Mouse (Mus musculus): ENCODE results near the gene Aoah. TPM values are rescaled to one million over a fixed set of nuclear protein-coding genes. Genes with fewer than 3 reads are reported as not detected.
A peak's percentile ranks its signal among the peaks of the same experiment; 100 is the strongest.

Gene Aoah
- polyA plus RNA-seq, 1 experiment from 2014 or later: 0.59 TPM

- H3K9me3 ChIP-seq: no peaks in the 10 kb centered on the region
- 54% methylated on average over 2 of the region's 2 CpGs for WGBS
Observed at GRCm38 (mm10) chr13:20820712-20821328, 26.9 kb downstream of the Aoah start.

GRCm38 (mm10) chr13:20828728-20829127 is 34.8 kb downstream of the Aoah start:
- H3K4me3 ChIP-seq: no peak overlapping the region

More at GRCm38 (mm10) chr13:20820712-20821328, 26.9 kb downstream of the Aoah start:
- Histone ChIP-seq H3K27ac (no peak overlapping the region), H3K4me2 (replicated peaks) (no peak overlapping the region), H3K9ac (no peak overlapping the region), H3K27me3 (no peaks in the 10 kb centered on the region), H3K4me3 (no peak overlapping the region), H3K4me1 (no peaks in the 10 kb centered on the region), H3K36me3 (no peaks in the 10 kb centered on the region)
- no peak for ATAC-seq (ENCODE audit: low FRiP score, low read depth)

GRCm38 (mm10) chr13:20829181-20829900 is 35.4 kb downstream of the Aoah start:
- H3K4me2 ChIP-seq (replicated peaks): no peak overlapping the region
- H3K9ac ChIP-seq: no peak overlapping the region
- H3K9me3 ChIP-seq: no peaks in the 10 kb centered on the region
- no peaks in the 10 kb centered on the region for H3K36me3 ChIP-seq
- no peak overlapping the region for H3K27ac ChIP-seq
- H3K27me3 ChIP-seq: no peaks in the 10 kb centered on the region
- WGBS: 89% methylated on average over 9 of the region's 9 CpGs
- ATAC-seq (ENCODE audit: low FRiP score, low read depth): no peak
- no peaks in the 10 kb centered on the region for H3K4me1 ChIP-seq
- H3K4me3 ChIP-seq: no peak overlapping the region

More at GRCm38 (mm10) chr13:20828728-20829127, 34.8 kb downstream of the Aoah start:
- WGBS: 82% methylated on average over 2 of the region's 2 CpGs
- Histone ChIP-seq H3K9ac (no peak overlapping the region), H3K4me2 (replicated peaks) (no peak overlapping the region), H3K36me3 (no peaks in the 10 kb centered on the region), H3K27me3 (no peaks in the 10 kb centered on the region), H3K9me3 (no peaks in the 10 kb centered on the region), H3K27ac (no peak overlapping the region), H3K4me1 (no peaks in the 10 kb centered on the region)
- no peak for ATAC-seq (ENCODE audit: low FRiP score, low read depth)

GRCm38 (mm10) chr13:20855893-20856292 is 62.0 kb downstream of the Aoah start:
- Histone ChIP-seq H3K36me3 (no peaks in the 10 kb centered on the region), H3K4me1 (no peaks in the 10 kb centered on the region), H3K4me2 (replicated peaks) (no peak overlapping the region), H3K4me3 (no peak overlapping the region), H3K9ac (no peak overlapping the region), H3K27me3 (no peaks in the 10 kb centered on the region), H3K9me3 (no peaks in the 10 kb centered on the region), H3K27ac (no peak overlapping the region)
- ATAC-seq (ENCODE audit: low FRiP score, low read depth): no peak
- 49% methylated on average over 3 of the region's 3 CpGs for WGBS

GRCm38 (mm10) chr13:20899372-20899771 is 105.5 kb downstream of the Aoah start:
- Histone ChIP-seq H3K4me1 (no peaks in the 10 kb centered on the region), H3K27ac (no peak overlapping the region), H3K9me3 (no peaks in the 10 kb centered on the region), H3K36me3 (no peaks in the 10 kb centered on the region), H3K4me3 (no peak overlapping the region), H3K9ac (no peak overlapping the region), H3K4me2 (replicated peaks) (no peak overlapping the region), H3K27me3 (no peaks in the 10 kb centered on the region)
- 50% methylated on average over 1 of the region's 1 CpGs for WGBS
- ATAC-seq (ENCODE audit: low FRiP score, low read depth): no peak

- ATAC-seq (ENCODE audit: low FRiP score, low read depth): no peak
- no peak overlapping the region for H3K27ac ChIP-seq
- no peaks in the 10 kb centered on the region for H3K4me1 ChIP-seq
- H3K36me3 ChIP-seq: no peaks in the 10 kb centered on the region
- WGBS: 62% methylated on average over 8 of the region's 8 CpGs
- H3K9me3 ChIP-seq: no peaks in the 10 kb centered on the region
- no peak overlapping the region for H3K4me2 ChIP-seq (replicated peaks)
- H3K27me3 ChIP-seq: no peaks in the 10 kb centered on the region
- H3K9ac ChIP-seq: no peak overlapping the region
- no peak overlapping the region for H3K4me3 ChIP-seq
Observed at GRCm38 (mm10) chr13:20900396-20900971, 106.6 kb downstream of the Aoah start.

- no peak for ATAC-seq (ENCODE audit: low FRiP score, low read depth)
- no peak overlapping the region for H3K4me3 ChIP-seq
- 16% methylated on average over 2 of the region's 2 CpGs for WGBS
Observed at GRCm38 (mm10) chr13:20900972-20901457, 107.1 kb downstream of the Aoah start.

GRCm38 (mm10) chr13:20901634-20902135 is 107.8 kb downstream of the Aoah start:
- Histone ChIP-seq H3K9ac (no peak overlapping the region), H3K4me2 (replicated peaks) (no peak overlapping the region), H3K9me3 (no peaks in the 10 kb centered on the region), H3K36me3 (no peaks in the 10 kb centered on the region), H3K27ac (no peak overlapping the region), H3K27me3 (no peaks in the 10 kb centered on the region), H3K4me3 (no peak overlapping the region), H3K4me1 (no peaks in the 10 kb centered on the region)
- 50% methylated on average over 3 of the region's 3 CpGs for WGBS
- no peak for ATAC-seq (ENCODE audit: low FRiP score, low read depth)

More at GRCm38 (mm10) chr13:20900972-20901457, 107.1 kb downstream of the Aoah start:
- Histone ChIP-seq H3K4me1 (no peaks in the 10 kb centered on the region), H3K27ac (no peak overlapping the region), H3K4me2 (replicated peaks) (no peak overlapping the region), H3K27me3 (no peaks in the 10 kb centered on the region), H3K9ac (no peak overlapping the region), H3K9me3 (no peaks in the 10 kb centered on the region), H3K36me3 (no peaks in the 10 kb centered on the region)

- no peaks in the 10 kb centered on the region for H3K36me3 ChIP-seq
- H3K27me3 ChIP-seq: no peaks in the 10 kb centered on the region
- ATAC-seq (ENCODE audit: low FRiP score, low read depth): no peak
- H3K4me2 ChIP-seq (replicated peaks): no peak overlapping the region
- H3K9me3 ChIP-seq: no peaks in the 10 kb centered on the region
- no peak overlapping the region for H3K27ac ChIP-seq
- no peaks in the 10 kb centered on the region for H3K4me1 ChIP-seq
- H3K9ac ChIP-seq: no peak overlapping the region
- no peak overlapping the region for H3K4me3 ChIP-seq
- 70% methylated on average over 4 of the region's 4 CpGs for WGBS
Observed at GRCm38 (mm10) chr13:20904118-20904517, 110.2 kb downstream of the Aoah start.

GRCm38 (mm10) chr13:20905195-20905594 is 111.3 kb downstream of the Aoah start:
- Histone ChIP-seq H3K27me3 (no peaks in the 10 kb centered on the region), H3K9me3 (no peaks in the 10 kb centered on the region), H3K4me3 (no peak overlapping the region), H3K4me1 (no peaks in the 10 kb centered on the region), H3K27ac (no peak overlapping the region), H3K9ac (no peak overlapping the region), H3K4me2 (replicated peaks) (no peak overlapping the region), H3K36me3 (no peaks in the 10 kb centered on the region)
- no peak for ATAC-seq (ENCODE audit: low FRiP score, low read depth)
- WGBS: 72% methylated on average over 2 of the region's 2 CpGs

GRCm38 (mm10) chr13:20916698-20917511 is 123.0 kb downstream of the Aoah start:
- ATAC-seq (ENCODE audit: low FRiP score, low read depth): peak; percentile 75
- WGBS: 52% methylated on average over 10 of the region's 10 CpGs

More at GRCm38 (mm10) chr13:20916698-20917511, 123.0 kb downstream of the Aoah start:
- no peak overlapping the region for H3K4me3 ChIP-seq
- H3K9me3 ChIP-seq: no peaks in the 10 kb centered on the region
- H3K27ac ChIP-seq: no peak overlapping the region
- no peak overlapping the region for H3K9ac ChIP-seq
- no peaks in the 10 kb centered on the region for H3K4me1 ChIP-seq
- H3K36me3 ChIP-seq: no peaks in the 10 kb centered on the region
- H3K4me2 ChIP-seq (replicated peaks): no peak overlapping the region
- no peaks in the 10 kb centered on the region for H3K27me3 ChIP-seq

Data from limb, embryonic 13.5 days (tissue).